Mouse (Mus musculus) intestine, embryonic 16.5 days (tissue): ENCODE measurements around the gene Gtf3c4. TPM values are rescaled to one million over a fixed set of nuclear protein-coding genes. Genes with fewer than 3 reads are reported as not detected.

Experiments
- ATAC-seq: fragments of 200-750 bp; cut with Nextera tagmentation; 2 replicates; pipeline ENCODE4 v1.8.0; 2017; ENCODE audit warnings: moderate TSS enrichment, moderate library complexity
- H3K27ac ChIP-seq: fragments of 300-500 bp; sonication (generic); 2 replicates; pipeline ENCODE4 v1.5.1; 2014; ENCODE audit warnings: mild to moderate bottlenecking, low read length
- H3K27me3 ChIP-seq: fragments of 300-500 bp; sonication (generic); replicated peaks from 2 replicates; pipeline ENCODE4 v1.6.1; 2014; ENCODE audit warnings: low read length, control low read depth, mixed read lengths; ENCODE audit not compliant: control insufficient read depth, insufficient read depth
- H3K36me3 ChIP-seq: fragments of 300-500 bp; sonication (generic); 2 replicates; pipeline ENCODE4 v1.6.1; 2014; ENCODE audit warnings: low read length, control low read depth; ENCODE audit not compliant: control insufficient read depth, insufficient read depth
- H3K4me1 ChIP-seq: fragments of 300-500 bp; sonication (generic); 2 replicates; pipeline ENCODE4 v1.6.1; 2014; ENCODE audit warnings: low read length, control low read depth, mixed read lengths; ENCODE audit not compliant: control insufficient read depth, insufficient read depth
- H3K4me2 ChIP-seq: fragments of 300-500 bp; sonication (generic); 2 replicates; pipeline ENCODE4 v1.6.1; 2014; ENCODE audit warnings: low read depth, low read length, control low read depth
- H3K4me3 ChIP-seq: fragments of 300-500 bp; sonication (generic); 2 replicates; pipeline ENCODE4 v1.5.1; 2014; ENCODE audit warnings: mild to moderate bottlenecking, low read length
- H3K9ac ChIP-seq: fragments of 300-500 bp; sonication (generic); 2 replicates; pipeline ENCODE4 v1.6.1; 2014; ENCODE audit warnings: low read depth, low read length
- H3K9me3 ChIP-seq: fragments of 300-500 bp; sonication (generic); 2 replicates; pipeline ENCODE4 v1.6.1; 2016; ENCODE audit warnings: low read length, control low read depth; ENCODE audit not compliant: control insufficient read depth
- WGBS: fragments of 180-500 bp; shearing (Covaris S2); extraction: QIAGEN DNeasy Blood & Tissue Kit; methylation state at CpG from one replicate; pipeline ENCODE4 v1.1.7; 2014; 5-methylcytosine and 5-hydroxymethylcytosine counted together
- polyA plus RNA-seq: library from polyadenylated mRNA; unstranded; fragments of >200 nt; fragmentation: Nextera tagmentation; extraction: Ambion mirVana; gene quantifications from 2 replicates; pipeline ENCODE4 v1.2.1, GENCODE M21; 2015

Gtf3c4 gene
- polyA plus RNA-seq, 1 experiment from 2014 or later, result 7.1 TPM

DNA sequence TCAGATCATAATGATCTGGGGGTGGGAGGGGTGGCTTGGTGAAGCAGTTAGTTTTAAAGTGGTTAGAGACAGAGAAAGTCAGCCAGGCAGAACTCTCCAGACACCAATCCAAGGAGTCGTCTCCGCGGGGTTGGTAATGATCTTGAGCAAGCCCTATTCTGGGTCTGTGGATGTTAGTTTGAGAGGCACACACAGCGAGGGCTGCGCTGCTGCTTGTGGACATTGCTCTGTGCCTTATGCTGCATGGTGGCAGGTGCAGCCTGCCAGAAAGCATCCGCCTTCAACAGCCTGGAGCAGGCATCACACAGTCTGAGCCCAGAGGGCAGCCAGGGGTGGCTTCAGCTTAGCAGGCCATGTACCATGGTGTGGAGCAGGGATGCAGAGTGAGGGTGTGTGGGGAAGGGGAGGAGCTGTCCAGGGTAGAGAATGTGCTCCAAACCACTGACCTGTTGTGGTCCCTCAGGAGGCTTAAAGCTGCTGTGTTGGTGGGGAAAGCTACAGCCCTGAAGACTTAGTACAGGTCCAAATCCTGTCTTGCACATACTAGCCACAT lies 53.0 kb downstream of the Gtf3c4 start:
- WGBS, result 67% methylated on average over 6 of the region's 6 CpGs
- no peaks in the 10 kb centered on the region for H3K4me1 ChIP-seq
- H3K4me2 ChIP-seq, result no peak overlapping the region
- H3K36me3 ChIP-seq, result no peaks in the 10 kb centered on the region
- no peak overlapping the region for H3K4me3 ChIP-seq
- no peak for ATAC-seq
- H3K9me3 ChIP-seq, result no peaks in the 10 kb centered on the region
- H3K9ac ChIP-seq, result no peak overlapping the region
- no peak overlapping the region for H3K27ac ChIP-seq
- no peaks in the 10 kb centered on the region for H3K27me3 ChIP-seq

- H3K27me3 ChIP-seq, result no peaks in the 10 kb centered on the region
- no peak overlapping the region for H3K4me3 ChIP-seq
- H3K27ac ChIP-seq, result no peak overlapping the region
- no peak overlapping the region for H3K4me2 ChIP-seq
- 70% methylated on average over 16 of the region's 16 CpGs for WGBS
- ATAC-seq, result no peak
- H3K4me1 ChIP-seq, result no peaks in the 10 kb centered on the region
- H3K9ac ChIP-seq, result no peak overlapping the region
- no peaks in the 10 kb centered on the region for H3K36me3 ChIP-seq
- no peaks in the 10 kb centered on the region for H3K9me3 ChIP-seq
Observed at GRCm38 (mm10) chr2:28786355-28787066, 53.6 kb downstream of the Gtf3c4 start.

- H3K36me3 ChIP-seq, result no peaks in the 10 kb centered on the region
- no peaks in the 10 kb centered on the region for H3K27me3 ChIP-seq
- no peak overlapping the region for H3K9ac ChIP-seq
- 87% methylated on average over 4 of the region's 4 CpGs for WGBS
- H3K4me3 ChIP-seq, result no peak overlapping the region
- ATAC-seq, result no peak
- no peak overlapping the region for H3K4me2 ChIP-seq
- no peaks in the 10 kb centered on the region for H3K9me3 ChIP-seq
- no peaks in the 10 kb centered on the region for H3K4me1 ChIP-seq
- no peak overlapping the region for H3K27ac ChIP-seq
Observed at GRCm38 (mm10) chr2:28781310-28781709, 58.9 kb downstream of the Gtf3c4 start.

GRCm38 (mm10) chr2:28780001-28780782 lies 60.0 kb downstream of the Gtf3c4 start:
- no peak for ATAC-seq
- Histone ChIP-seq H3K9ac (no peak overlapping the region), H3K27me3 (no peaks in the 10 kb centered on the region), H3K4me3 (no peak overlapping the region), H3K4me1 (no peaks in the 10 kb centered on the region), H3K9me3 (no peaks in the 10 kb centered on the region), H3K36me3 (no peaks in the 10 kb centered on the region), H3K4me2 (no peak overlapping the region), H3K27ac (no peak overlapping the region)
- 65% methylated on average over 16 of the region's 16 CpGs for WGBS

- H3K9me3 ChIP-seq, result no peaks in the 10 kb centered on the region
- no peak overlapping the region for H3K9ac ChIP-seq
- no peaks in the 10 kb centered on the region for H3K36me3 ChIP-seq
- WGBS, result 49% methylated on average over 2 of the region's 2 CpGs
- H3K4me1 ChIP-seq, result no peaks in the 10 kb centered on the region
- H3K27me3 ChIP-seq, result no peaks in the 10 kb centered on the region
- no peak for ATAC-seq
- no peak overlapping the region for H3K4me3 ChIP-seq
- no peak overlapping the region for H3K27ac ChIP-seq
- no peak overlapping the region for H3K4me2 ChIP-seq
Observed at GRCm38 (mm10) chr2:28776728-28777127, 63.4 kb downstream of the Gtf3c4 start.

DNA sequence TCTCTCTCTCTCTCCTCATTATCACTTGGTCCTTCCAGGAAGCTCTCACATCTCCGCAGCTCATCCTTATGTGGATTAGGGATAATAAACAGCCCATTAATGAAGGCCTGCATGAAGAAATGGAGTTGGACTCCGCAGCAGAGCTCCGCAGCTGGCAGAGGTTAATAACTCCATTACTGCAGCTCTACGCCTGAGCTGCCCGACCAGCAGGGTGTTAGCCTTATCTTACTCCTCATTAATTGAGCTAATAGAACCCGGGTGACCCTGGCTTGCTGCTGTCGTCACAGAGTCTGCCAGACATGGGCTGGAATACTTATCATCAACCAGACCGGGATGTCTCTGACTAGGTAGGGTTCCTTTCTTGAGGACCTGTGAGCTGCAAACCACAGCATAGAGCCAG lies 66.1 kb downstream of the Gtf3c4 start:
- WGBS, result 49% methylated on average over 8 of the region's 8 CpGs
- ATAC-seq, result no peak

More for the DNA sequence above, 66.1 kb downstream of the Gtf3c4 start:
- Histone ChIP-seq H3K4me1 (0 out of 2 replicates have a peak, but pooled peaks cover 6% of the 10 kb centered on the region), H3K9ac (no peak overlapping the region), H3K9me3 (no peaks in the 10 kb centered on the region), H3K36me3 (no peaks in the 10 kb centered on the region), H3K27ac (no peak overlapping the region), H3K4me2 (no peak overlapping the region), H3K27me3 (no peaks in the 10 kb centered on the region), H3K4me3 (no peak overlapping the region)

Other genes starting within 250 kb of the Gtf3c4 start
- gene Gfi1b, start 218.4 kb downstream of the Gtf3c4 start, polyA plus RNA-seq, result 1.1 and 2.5 TPM in 2 replicates
- 12.6 and 13.8 TPM in 2 replicates for gene Tsc1, start 199.1 kb downstream of the Gtf3c4 start, polyA plus RNA-seq
- 0.50 and 1.1 TPM in 2 replicates for gene Spaca9, start 140.6 kb downstream of the Gtf3c4 start, polyA plus RNA-seq
- gene Ak8, start 140.2 kb downstream of the Gtf3c4 start, polyA plus RNA-seq, result 0.22 and 0.35 TPM in 2 replicates
- gene Ddx31, start within 50 bp of the Gtf3c4 start, polyA plus RNA-seq, result 10.5 and 11.4 TPM in 2 replicates
- not detected in 2 replicates for gene Barhl1, start 76.3 kb upstream of the Gtf3c4 start, polyA plus RNA-seq
- gene Cfap77, start 214.7 kb upstream of the Gtf3c4 start, polyA plus RNA-seq, result 0.17 and 0.31 TPM in 2 replicates
- 7.6 and 9.2 TPM in 2 replicates for gene Ttf1, start 219.9 kb upstream of the Gtf3c4 start, polyA plus RNA-seq